Mouse (Mus musculus) Patski (cell line): ENCODE data around the gene Slc25a47. TPM values are rescaled to one million over a fixed set of nuclear protein-coding genes. Genes with fewer than 3 reads are reported as not detected.
A peak's percentile ranks its signal among the peaks of the same experiment; 100 is the strongest.

ENCODE experiments used
- ATAC-seq: fragments of 100-300 bp; one replicate; pipeline ENCODE4 v1.8.0; 2021
- CTCF ChIA-PET: fragments of 350-600 bp; sonication (Branson Sonifier 250); formaldehyde crosslinking; loops from one replicate; lab custom pipeline; 2022; ENCODE audit warnings: inconsistent platforms; lab: Charles Lee
- POLR2A ChIA-PET: fragments of 350-600 bp; sonication (Branson Sonifier 250); formaldehyde crosslinking; loops from one replicate; lab custom pipeline; 2022; ENCODE audit warnings: antibody characterized with exemption, inconsistent platforms; lab: Charles Lee
- DNase-seq: peaks from one replicate; pipeline ENCODE4 v3.0.0-alpha.2; 2011; ENCODE audit warnings: low read depth, low spot score
- H3K27me3 ChIP-seq: fragments of 371-371 bp; one replicate; pipeline ENCODE4 v1.5.1; 2021
- CTCF ChIP-seq: fragments of 100-300 bp; IDR thresholded peaks from one replicate; pipeline ENCODE4 v1.5.1; 2021
- in situ Hi-C: fragments of 300-500 bp; cut with MboI; formaldehyde crosslinking; loops from 3 replicates; pipeline ENCODE4 v1.11.1; 2018; ENCODE audit warnings: low pct_unique_long_range_greater_than_20kb, mixed read lengths
- polyA plus RNA-seq: library from polyadenylated mRNA; unstranded; gene quantifications from one replicate; pipeline ENCODE4 v1.2.3, GENCODE M21; 2021

Gene Slc25a47
- polyA plus RNA-seq, 1 experiment from 2014 or later = 3.7 TPM

- no peak for TF ChIP-seq CTCF
- ATAC-seq = no peak
These were observed 9.4 kb upstream of the Slc25a47 start for GRCm38 (mm10) chr12:108826282-108826957.

GRCm38 (mm10) chr12:108826958-108827535, 8.8 kb upstream of the Slc25a47 start:
- no peak for TF ChIP-seq CTCF
- ChIA-PET POLR2A (no interaction called here), CTCF (interaction anchor here (1.8 kb wide), 1 partner anchor 8 kb away, joined by 5 read pairs; no protein-coding TSS in a partner anchor)
- DNase-seq (no peak), ATAC-seq (no peak)
- in situ Hi-C loops = no loop called here
- H3K27me3 ChIP-seq = no peaks in the 10 kb centered on the region

More at GRCm38 (mm10) chr12:108826282-108826957, 9.4 kb upstream of the Slc25a47 start:
- no peak for DNase-seq
- ChIA-PET CTCF (no interaction called here), POLR2A (no interaction called here)
- H3K27me3 ChIP-seq = no peaks in the 10 kb centered on the region
- in situ Hi-C loops = no loop called here

GRCm38 (mm10) chr12:108827641-108828040, 8.2 kb upstream of the Slc25a47 start:
- ChIA-PET CTCF (interaction anchor here (1.8 kb wide), 1 partner anchor 9 kb away, joined by 5 read pairs; no protein-coding TSS in a partner anchor), POLR2A (no interaction called here)
- no peaks in the 10 kb centered on the region for H3K27me3 ChIP-seq
- in situ Hi-C loops = no loop called here
- no peak for TF ChIP-seq CTCF
- no peak for DNase-seq
- no peak for ATAC-seq

GRCm38 (mm10) chr12:108829636-108830035, 6.2 kb upstream of the Slc25a47 start:
- in situ Hi-C loops = no loop called here
- TF ChIP-seq CTCF = no peak
- no peaks in the 10 kb centered on the region for H3K27me3 ChIP-seq
- CTCF ChIA-PET = interaction anchor here (2.6 kb wide), 1 partner anchor 9 kb away, joined by 7 read pairs; no protein-coding TSS in a partner anchor
- ATAC-seq (no peak), DNase-seq (no peak)
- POLR2A ChIA-PET = interaction anchor here (0.9 to 1.0 kb wide), 2 partner anchors 10 to 16 kb away, joined by 3 to 4 read pairs; no protein-coding TSS in a partner anchor

- DNase-seq (no peak), ATAC-seq (no peak)
- in situ Hi-C loops = no loop called here
- TF ChIP-seq CTCF = no peak
- ChIA-PET CTCF (interaction anchor here (0.6 to 2.6 kb wide), 2 partner anchors 10 to 32 kb away, joined by 3 to 7 read pairs; no protein-coding TSS in a partner anchor), POLR2A (interaction anchor here (0.9 to 1.2 kb wide), 3 partner anchors 10 to 38 kb away, joined by 3 to 4 read pairs (median 3); partner anchors contain the start of gene Yy1)
- no peaks in the 10 kb centered on the region for H3K27me3 ChIP-seq
These were observed 5.5 kb upstream of the Slc25a47 start for GRCm38 (mm10) chr12:108830358-108830757.

- POLR2A ChIA-PET = no interaction called here
- in situ Hi-C loops = no loop called here
- peak; percentile 84 for DNase-seq
- CTCF ChIA-PET = interaction anchor here (2.6 kb wide), 1 partner anchor 12 kb away, joined by 7 read pairs; no protein-coding TSS in a partner anchor
- no peaks in the 10 kb centered on the region for H3K27me3 ChIP-seq
- ATAC-seq = peak; percentile 33
- TF ChIP-seq CTCF = no peak
These were observed 3.7 kb upstream of the Slc25a47 start for GRCm38 (mm10) chr12:108831966-108832643.

GRCm38 (mm10) chr12:108832851-108833250, 3.0 kb upstream of the Slc25a47 start:
- no peaks in the 10 kb centered on the region for H3K27me3 ChIP-seq
- no peak for TF ChIP-seq CTCF
- DNase-seq (no peak), ATAC-seq (no peak)
- ChIA-PET CTCF (no interaction called here), POLR2A (no interaction called here)
- in situ Hi-C loops = no loop called here

- DNase-seq (no peak), ATAC-seq (no peak)
- in situ Hi-C loops = no loop called here
- ChIA-PET POLR2A (no interaction called here), CTCF (no interaction called here)
- H3K27me3 ChIP-seq = no peaks in the 10 kb centered on the region
- TF ChIP-seq CTCF = no peak
These were observed 2.4 kb upstream of the Slc25a47 start for GRCm38 (mm10) chr12:108833408-108833807.

GRCm38 (mm10) chr12:108834337-108834736, 1.5 kb upstream of the Slc25a47 start:
- no peak for ATAC-seq
- CTCF ChIA-PET = no interaction called here
- in situ Hi-C loops = no loop called here
- POLR2A ChIA-PET = no interaction called here
- no peaks in the 10 kb centered on the region for H3K27me3 ChIP-seq
- no peak for TF ChIP-seq CTCF
- DNase-seq = peak; percentile 48

- ChIA-PET CTCF (no interaction called here), POLR2A (no interaction called here)
- no peaks in the 10 kb centered on the region for H3K27me3 ChIP-seq
- ATAC-seq = no peak
- in situ Hi-C loops = no loop called here
- TF ChIP-seq CTCF = no peak
- no peak for DNase-seq
These were observed 1.1 kb upstream of the Slc25a47 start for GRCm38 (mm10) chr12:108834786-108835185.
